Mouse (Mus musculus) kidney, adult 2 months (tissue): Measurements from ENCODE around the gene Tmem143.

Source experiments
- CTCF ChIP-seq: fragments of 200-500 bp; conservative IDR thresholded peaks from 2 replicates; pipeline ENCODE4 v1.5.1; 2011; ENCODE audit warnings: low read depth, mild to moderate bottlenecking, control low read depth, low read length, moderate library complexity, mixed read lengths; ENCODE audit not compliant: insufficient read depth, insufficient read length
- POLR2A ChIP-seq: fragments of 200-500 bp; IDR thresholded peaks from one replicate; pipeline ENCODE4 v1.6.1; 2011; ENCODE audit warnings: low read depth, low read length, control low read depth

GRCm38 (mm10) chr7:45923762-45924428, 27.2 kb downstream of the Tmem143 start, which contains the start of gene Ccdc114:
- TF ChIP-seq POLR2A: peak; percentile 70
- no peak for TF ChIP-seq CTCF
